Mouse (Mus musculus) heart, adult 18-20 months (tissue): ENCODE results near the gene Itpkc. TPM values are rescaled to one million over a fixed set of nuclear protein-coding genes. Genes with fewer than 3 reads are reported as not detected.
A peak's percentile ranks its signal among the peaks of the same experiment; 100 is the strongest.

Source experiments
- DNase-seq, 2 experiments: peaks; one replicate each; pipeline ENCODE4 v3.0.0; 2021 to 2022; ENCODE audit warnings: mixed read lengths in 1 of 2
- total RNA-seq, 2 experiments: library from RNA; stranded (reverse); gene quantifications; 2 replicates each; pipeline ENCODE4 v1.2.3; 2021

The Itpkc gene
- total RNA-seq, 2 experiments from 2014 or later: 4.6 TPM

- no peak for DNase-seq
These were observed 9.1 kb upstream of the Itpkc start for GRCm38 (mm10) chr7:27237527-27237926.

- no peak for DNase-seq
These were observed 7.3 kb upstream of the Itpkc start for GRCm38 (mm10) chr7:27235726-27236125.

- DNase-seq: no peak
These were observed 4.8 kb upstream of the Itpkc start for GRCm38 (mm10) chr7:27233300-27233699.

GRCm38 (mm10) chr7:27232781-27233281, 4.4 kb upstream of the Itpkc start, which contains the start of gene Coq8b:
Coq8b (plus strand) TSS chr7:27233023.
- peak; percentile 97 for DNase-seq

GRCm38 (mm10) chr7:27231693-27232331, 3.4 kb upstream of the Itpkc start:
- DNase-seq: peak; percentile 70 to 81

GRCm38 (mm10) chr7:27230781-27231180, 2.3 kb upstream of the Itpkc start:
- DNase-seq: no peak

- no peak for DNase-seq
These were observed 404 bp upstream of the Itpkc start for GRCm38 (mm10) chr7:27228865-27229264.

GRCm38 (mm10) chr7:27227676-27228075, 785 bp downstream of the Itpkc start:
- DNase-seq: no peak

GRCm38 (mm10) chr7:27227276-27227675, 1.2 kb downstream of the Itpkc start:
- DNase-seq: no peak

- DNase-seq: peak; percentile 41 to 57
These were observed 3.4 kb downstream of the Itpkc start for GRCm38 (mm10) chr7:27224877-27225575.

- no peak for DNase-seq
These were observed 5.9 kb downstream of the Itpkc start for GRCm38 (mm10) chr7:27222538-27222937.

- no peak for DNase-seq
These were observed 6.5 kb downstream of the Itpkc start for GRCm38 (mm10) chr7:27221939-27222338.

GRCm38 (mm10) chr7:27219937-27220336, 8.5 kb downstream of the Itpkc start:
- no peak for DNase-seq

GRCm38 (mm10) chr7:27218586-27218985, 9.9 kb downstream of the Itpkc start:
- DNase-seq: no peak

GRCm38 (mm10) chr7:27212626-27213025, 15.8 kb downstream of the Itpkc start:
- no peak for DNase-seq

GRCm38 (mm10) chr7:27203730-27204449, 24.6 kb downstream of the Itpkc start:
- no peak for DNase-seq

GRCm38 (mm10) chr7:27198779-27199178, 29.7 kb downstream of the Itpkc start:
- no peak for DNase-seq

GRCm38 (mm10) chr7:27198355-27198754, 30.1 kb downstream of the Itpkc start:
- DNase-seq: no peak

- peak in 1 of 2 experiments; percentile 33 for DNase-seq
These were observed 30.8 kb downstream of the Itpkc start for GRCm38 (mm10) chr7:27197634-27198033.

GRCm38 (mm10) chr7:27197136-27197535, 31.3 kb downstream of the Itpkc start:
- peak in 1 of 2 experiments; percentile 23 for DNase-seq

- DNase-seq: peak; percentile 97 to 100
These were observed 32.5 kb downstream of the Itpkc start, which contains the start of the genes BC024978 and Snrpa for GRCm38 (mm10) chr7:27195681-27196611. BC024978 (plus strand) TSS chr7:27195781. Snrpa (minus strand) TSS chr7:27196271.

- no peak for DNase-seq
These were observed 34.7 kb downstream of the Itpkc start for GRCm38 (mm10) chr7:27193731-27194130.
